Mouse (Mus musculus): ENCODE data around the gene Abca8b. TPM values are rescaled to one million over a fixed set of nuclear protein-coding genes. Genes with fewer than 3 reads are reported as not detected.
"Not testable (repeated sequence)": the region's sequence is repeated elsewhere in the genome, so short reads cannot be mapped to it uniquely, and the experiment has no call there.

Abca8b gene
- polyA plus RNA-seq, 1 experiment from 2014 or later, result 1.5 TPM

DNA sequence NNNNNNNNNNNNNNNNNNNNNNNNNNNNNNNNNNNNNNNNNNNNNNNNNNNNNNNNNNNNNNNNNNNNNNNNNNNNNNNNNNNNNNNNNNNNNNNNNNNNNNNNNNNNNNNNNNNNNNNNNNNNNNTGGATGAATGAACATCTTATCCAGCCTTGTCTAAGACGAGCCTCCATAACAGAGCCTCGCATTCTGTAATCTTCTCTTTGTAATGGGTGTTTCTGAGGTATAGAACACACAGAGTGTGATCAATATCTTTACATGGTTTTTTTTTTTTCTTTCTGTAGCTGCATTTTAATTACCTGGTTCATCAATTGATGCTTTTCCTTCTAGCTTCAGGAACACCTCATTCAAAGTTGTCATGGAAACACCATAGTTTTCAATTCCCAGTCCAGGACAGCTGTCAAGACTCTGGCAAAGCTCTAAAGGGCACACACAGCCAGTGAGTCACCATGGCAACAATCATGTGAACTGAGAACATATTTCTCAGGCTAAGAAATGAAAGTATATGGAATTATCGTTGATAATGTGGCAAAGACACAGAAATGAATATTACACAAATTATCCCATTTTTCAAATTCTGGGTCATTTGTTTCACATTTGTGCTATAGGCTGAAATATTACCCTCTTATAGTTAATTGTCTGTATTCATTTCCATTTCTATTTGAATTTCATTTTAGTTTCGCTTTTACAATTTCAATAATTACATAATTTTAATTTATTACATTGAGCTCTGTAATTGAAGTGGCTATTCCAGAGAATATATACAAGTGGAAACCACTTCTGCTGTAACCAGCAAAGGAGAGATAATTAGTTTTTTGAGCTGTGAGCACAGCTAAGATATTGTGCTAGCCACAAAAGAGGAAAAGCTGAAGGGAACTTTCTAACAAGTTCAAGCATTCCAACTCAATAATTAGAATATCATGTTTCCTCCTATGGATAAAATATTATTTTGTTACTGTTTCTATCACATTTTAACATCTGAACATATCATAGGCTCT is 33.9 kb downstream of the Abca8b start:
- peak; percentile 76; the same call in 1 of the 2 replicates for ATAC-seq (ENCODE audit: low FRiP score)
- H3K4me3 ChIP-seq, result no peak overlapping the region

DNA sequence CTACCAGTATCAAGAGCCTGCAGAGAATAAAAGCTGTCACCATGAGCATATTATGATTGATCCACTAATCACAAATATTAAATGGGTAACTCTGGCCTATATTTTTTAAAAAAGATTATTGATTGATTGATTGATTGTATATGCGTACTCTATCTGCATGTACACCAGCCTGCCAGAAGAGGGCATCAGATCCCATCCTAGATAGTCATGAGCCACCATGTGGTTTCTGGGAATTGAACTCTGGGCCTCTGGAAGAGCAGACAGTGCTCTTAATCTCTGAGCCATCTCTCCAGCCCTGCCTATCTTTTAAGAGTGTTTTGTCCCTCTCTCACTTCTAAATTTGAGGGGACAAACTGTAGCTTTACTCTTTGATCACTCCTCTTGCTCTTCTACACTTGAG is 40.5 kb downstream of the Abca8b start:
- H3K36me3 ChIP-seq, result no peaks in the 10 kb centered on the region
- no peak overlapping the region for H3K4me2 ChIP-seq (replicated peaks)
- no peaks in the 10 kb centered on the region for H3K4me1 ChIP-seq
- no peak overlapping the region for H3K4me3 ChIP-seq
- 83% methylated on average over 1 of the region's 1 CpGs for WGBS
- no peak overlapping the region for H3K27ac ChIP-seq
- H3K9ac ChIP-seq, result no peak overlapping the region
- no peak for ATAC-seq (ENCODE audit: low FRiP score)
- no peaks in the 10 kb centered on the region for H3K9me3 ChIP-seq (replicated peaks)
- H3K27me3 ChIP-seq, result no peaks in the 10 kb centered on the region

More for the DNA sequence above, 33.9 kb downstream of the Abca8b start:
- no peaks in the 10 kb centered on the region for H3K27me3 ChIP-seq
- peak overlapping the region; percentile 35; the same call in 1 of the 2 replicates for H3K27ac ChIP-seq
- no peak overlapping the region for H3K4me2 ChIP-seq (replicated peaks)
- H3K36me3 ChIP-seq, result no peaks in the 10 kb centered on the region
- WGBS, result 63% methylated on average over 4 of the region's 4 CpGs
- H3K4me1 ChIP-seq, result no peaks in the 10 kb centered on the region
- H3K9me3 ChIP-seq (replicated peaks), result no peaks in the 10 kb centered on the region
- H3K9ac ChIP-seq, result no peak overlapping the region

DNA sequence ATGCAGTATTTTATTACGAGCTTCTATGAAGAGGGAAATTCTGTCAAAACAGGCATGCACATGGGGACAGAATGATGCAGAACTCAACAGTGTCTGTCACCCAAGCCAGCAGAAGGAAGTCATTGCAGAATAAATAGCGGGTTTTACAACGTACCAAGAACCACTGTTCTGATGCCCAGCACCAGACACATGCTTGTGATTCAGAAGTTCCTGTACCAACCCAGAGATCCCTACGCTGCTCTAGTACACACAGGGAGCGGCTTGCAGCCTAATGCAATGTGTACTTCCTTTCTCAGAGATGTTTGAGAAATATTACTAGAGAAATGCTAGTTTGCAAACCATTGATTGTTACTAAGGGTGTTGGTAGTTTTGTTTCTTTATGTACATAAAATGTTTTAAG is 58.7 kb downstream of the Abca8b start:
- Histone ChIP-seq H3K4me3 (no peak overlapping the region), H3K4me1 (no peaks in the 10 kb centered on the region), H3K4me2 (replicated peaks) (no peak overlapping the region), H3K9ac (no peak overlapping the region), H3K27me3 (no peaks in the 10 kb centered on the region), H3K27ac (no peak overlapping the region), H3K36me3 (no peaks in the 10 kb centered on the region), H3K9me3 (replicated peaks) (no peaks in the 10 kb centered on the region)
- 92% methylated on average over 5 of the region's 5 CpGs for WGBS
- no peak for ATAC-seq (ENCODE audit: low FRiP score)

DNA sequence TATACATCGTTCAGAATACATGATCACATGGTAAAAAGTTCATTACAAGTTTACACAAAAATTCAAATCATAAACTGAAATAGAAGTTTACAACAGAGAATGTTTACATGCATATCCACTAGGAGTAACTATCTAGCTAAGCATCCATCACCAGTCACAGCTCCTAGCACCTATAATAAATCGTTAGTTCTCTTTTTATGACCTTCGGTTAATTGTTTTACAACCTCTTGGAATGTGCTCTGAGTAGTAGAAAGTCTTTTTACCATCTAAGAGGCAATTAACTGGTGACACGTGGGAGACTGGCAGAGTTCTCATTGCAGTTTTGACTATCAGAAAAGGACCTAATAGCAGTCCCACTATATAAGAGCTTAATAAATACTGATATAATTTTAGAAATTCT is 62.4 kb downstream of the Abca8b start:
- H3K9me3 ChIP-seq (replicated peaks); H3K4me2 ChIP-seq (replicated peaks); H3K9ac ChIP-seq; ATAC-seq (ENCODE audit: low FRiP score); H3K36me3 ChIP-seq; H3K4me1 ChIP-seq; H3K4me3 ChIP-seq; H3K27me3 ChIP-seq; H3K27ac ChIP-seq: not testable (repeated sequence)
- 79% methylated on average over 4 of the region's 4 CpGs for WGBS

DNA sequence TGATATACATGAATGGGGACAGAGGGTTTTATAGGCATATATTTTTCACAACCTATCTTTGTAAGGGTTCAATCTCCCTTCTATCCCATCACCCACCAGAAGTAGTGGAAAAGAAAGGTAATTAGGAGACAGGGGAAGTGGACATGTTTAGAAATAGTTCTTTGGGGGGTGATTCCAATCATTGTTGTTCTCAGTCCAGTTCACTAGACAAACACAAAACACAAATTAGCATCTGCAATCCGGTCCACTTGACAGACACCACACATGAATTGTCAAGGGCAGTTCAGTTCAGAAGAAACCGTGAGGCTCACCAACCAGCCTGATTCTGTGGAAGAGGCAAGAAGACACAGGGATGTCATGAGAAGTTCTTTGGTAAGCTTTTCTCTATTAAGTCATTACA is 67.2 kb downstream of the Abca8b start:
- 0 out of 2 replicates have a peak, but pooled peaks cover 4% of the 10 kb centered on the region for H3K4me1 ChIP-seq
- no peaks in the 10 kb centered on the region for H3K9me3 ChIP-seq (replicated peaks)
- no peak overlapping the region for H3K4me3 ChIP-seq
- 42% methylated on average over 2 of the region's 2 CpGs for WGBS
- ATAC-seq (ENCODE audit: low FRiP score), result no peak
- 0 out of 2 replicates have a peak overlapping the region, but pooled peaks have one; percentile 1 for H3K27ac ChIP-seq
- no peak overlapping the region for H3K4me2 ChIP-seq (replicated peaks)
- H3K9ac ChIP-seq, result no peak overlapping the region
- no peaks in the 10 kb centered on the region for H3K36me3 ChIP-seq
- no peaks in the 10 kb centered on the region for H3K27me3 ChIP-seq

DNA sequence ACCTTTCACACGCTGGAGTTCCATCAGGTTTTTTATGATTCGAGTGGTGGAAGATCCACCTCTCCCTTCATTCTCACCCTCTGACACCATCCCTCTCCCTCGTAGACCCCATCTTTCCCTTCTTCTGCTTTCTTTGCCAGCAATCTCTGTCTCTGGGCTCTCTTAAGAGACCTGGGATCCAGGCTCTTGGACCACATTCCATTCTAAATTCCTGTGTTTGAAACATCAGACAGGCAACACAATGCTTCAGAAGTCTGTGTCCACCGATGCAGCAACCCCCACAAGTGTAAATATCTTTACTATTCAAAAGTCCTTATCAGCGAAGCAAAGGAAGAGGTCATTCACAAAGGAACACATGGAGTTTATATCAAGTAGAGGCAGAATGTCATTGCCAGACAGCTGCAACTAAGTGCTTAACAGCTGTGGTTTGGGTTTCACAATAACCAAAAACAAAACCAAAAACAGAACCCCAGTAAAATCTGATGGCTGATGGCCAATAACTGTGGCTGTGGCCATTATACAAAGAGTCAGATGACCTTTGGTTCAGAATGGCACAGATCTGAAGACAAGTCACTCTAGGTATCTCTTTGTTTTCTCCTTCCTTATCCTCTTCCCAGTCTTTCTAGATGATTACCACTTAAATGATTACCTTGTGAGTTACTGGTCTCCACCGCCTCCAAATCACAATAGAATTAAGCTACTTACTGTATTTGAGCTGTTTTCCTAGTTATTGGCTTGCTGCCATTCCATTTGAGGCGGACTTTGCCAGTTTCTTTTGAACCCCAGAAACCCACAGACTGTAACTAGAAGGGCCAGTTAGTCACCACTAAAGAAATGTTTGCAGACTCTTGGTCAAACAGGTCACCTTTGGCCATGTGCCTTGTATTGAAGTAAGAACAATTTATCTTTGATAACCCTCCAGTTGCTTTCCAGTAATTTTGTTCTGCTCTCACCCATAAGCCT is 68.6 kb downstream of the Abca8b start:
- Histone ChIP-seq H3K4me1 (0 out of 2 replicates have a peak, but pooled peaks cover 4% of the 10 kb centered on the region), H3K27me3 (no peaks in the 10 kb centered on the region), H3K9me3 (replicated peaks) (no peaks in the 10 kb centered on the region), H3K4me2 (replicated peaks) (no peak overlapping the region), H3K4me3 (no peak overlapping the region), H3K36me3 (no peaks in the 10 kb centered on the region), H3K27ac (no peak overlapping the region), H3K9ac (no peak overlapping the region)
- 76% methylated on average over 7 of the region's 7 CpGs for WGBS
- ATAC-seq (ENCODE audit: low FRiP score), result no peak

DNA sequence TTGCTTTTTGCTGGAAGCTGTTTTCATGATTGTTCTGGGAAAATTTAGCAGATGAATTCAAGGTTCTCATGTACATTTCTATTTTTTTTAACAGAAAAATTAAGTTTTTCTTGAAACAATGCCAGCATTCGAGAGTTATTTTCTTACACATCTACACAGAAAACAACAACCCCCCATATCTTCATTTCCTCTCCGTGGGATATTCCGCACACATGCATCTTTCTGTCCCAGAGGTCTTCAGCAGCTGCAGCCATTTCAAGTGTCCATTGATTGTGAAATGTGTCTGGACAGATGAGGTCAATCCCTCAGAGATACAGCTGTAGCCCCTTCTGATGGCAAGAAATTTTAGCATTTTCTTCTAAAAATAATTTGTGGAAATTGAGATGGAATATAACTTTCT is 73.4 kb downstream of the Abca8b start:
- Histone ChIP-seq H3K4me3 (no peak overlapping the region), H3K9ac (no peak overlapping the region), H3K27ac (no peak overlapping the region), H3K27me3 (no peaks in the 10 kb centered on the region), H3K9me3 (replicated peaks) (no peaks in the 10 kb centered on the region), H3K4me1 (no peaks in the 10 kb centered on the region), H3K36me3 (no peaks in the 10 kb centered on the region), H3K4me2 (replicated peaks) (no peak overlapping the region)
- WGBS, result 72% methylated on average over 3 of the region's 3 CpGs
- ATAC-seq (ENCODE audit: low FRiP score), result no peak

DNA sequence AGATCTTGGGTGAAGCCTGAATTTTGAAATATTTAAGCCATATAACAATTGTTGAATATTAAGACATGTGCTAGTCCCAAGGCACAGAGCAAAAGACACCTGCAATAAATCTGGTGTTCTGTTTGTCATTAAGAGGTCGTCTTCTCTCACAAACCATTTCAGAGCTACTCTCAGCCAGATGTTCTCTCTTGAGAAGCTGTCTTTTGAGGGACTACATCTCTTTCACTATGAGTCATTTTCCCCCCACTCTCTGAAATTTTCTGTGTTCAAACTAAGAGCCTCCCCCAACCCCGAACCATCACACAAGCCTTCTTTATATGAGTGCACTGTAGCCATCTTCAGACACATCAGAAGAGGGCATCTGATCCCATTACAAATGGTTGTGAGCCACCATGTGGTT is 76.2 kb downstream of the Abca8b start:
- H3K4me1 ChIP-seq, result no peaks in the 10 kb centered on the region
- H3K4me2 ChIP-seq (replicated peaks), result no peak overlapping the region
- H3K9me3 ChIP-seq (replicated peaks), result no peaks in the 10 kb centered on the region
- H3K36me3 ChIP-seq, result no peaks in the 10 kb centered on the region
- H3K9ac ChIP-seq, result no peak overlapping the region
- no peak overlapping the region for H3K4me3 ChIP-seq
- ATAC-seq (ENCODE audit: low FRiP score), result no peak
- 77% methylated on average over 2 of the region's 2 CpGs for WGBS
- no peaks in the 10 kb centered on the region for H3K27me3 ChIP-seq
- no peak overlapping the region for H3K27ac ChIP-seq

DNA sequence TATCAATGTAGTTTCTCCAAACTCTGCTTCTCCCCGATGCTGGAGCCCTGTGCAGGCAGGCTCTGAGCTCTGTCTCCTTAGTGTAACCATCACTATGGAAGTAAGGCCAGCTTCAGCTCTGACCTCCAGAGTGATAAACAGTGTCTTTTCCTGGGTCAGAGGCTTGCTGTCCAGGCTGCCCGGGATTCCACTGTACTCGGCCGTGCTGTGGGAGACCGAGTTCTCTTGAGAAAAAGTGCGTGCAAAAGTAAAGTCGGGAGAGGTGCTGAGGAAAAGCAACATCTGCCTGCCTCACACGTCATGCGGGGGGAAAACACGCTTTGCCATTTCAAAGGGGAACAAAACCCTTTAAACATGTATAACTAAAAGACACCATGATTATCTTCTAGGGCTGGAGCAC is 79.0 kb downstream of the Abca8b start:
- Histone ChIP-seq H3K36me3 (no peaks in the 10 kb centered on the region), H3K9ac (no peak overlapping the region), H3K4me1 (no peaks in the 10 kb centered on the region), H3K9me3 (replicated peaks) (no peaks in the 10 kb centered on the region), H3K4me2 (replicated peaks) (no peak overlapping the region), H3K4me3 (no peak overlapping the region), H3K27me3 (no peaks in the 10 kb centered on the region), H3K27ac (no peak overlapping the region)
- WGBS, result 88% methylated on average over 10 of the region's 10 CpGs
- ATAC-seq (ENCODE audit: low FRiP score), result no peak

DNA sequence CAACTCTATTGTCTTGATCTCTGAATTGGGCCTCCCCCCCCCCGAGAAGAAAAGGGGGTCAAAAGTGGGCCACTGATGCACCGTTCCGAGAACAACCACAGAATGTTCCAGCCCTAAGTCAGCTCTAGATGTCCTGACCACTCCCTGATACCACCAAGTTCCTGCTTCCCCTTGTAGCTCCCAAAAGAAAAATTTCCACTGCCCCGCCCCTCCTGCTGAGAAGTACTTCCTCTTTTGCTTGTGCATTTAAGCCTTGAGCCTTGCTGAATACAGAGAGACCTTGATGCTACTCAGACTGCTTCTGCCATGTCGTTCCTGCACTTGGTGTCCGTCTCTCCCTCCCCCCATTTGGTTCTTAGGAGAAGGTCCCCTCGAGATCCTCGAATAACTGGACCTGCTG is 82.5 kb downstream of the Abca8b start:
- not testable (repeated sequence) for H3K27me3 ChIP-seq

DNA sequence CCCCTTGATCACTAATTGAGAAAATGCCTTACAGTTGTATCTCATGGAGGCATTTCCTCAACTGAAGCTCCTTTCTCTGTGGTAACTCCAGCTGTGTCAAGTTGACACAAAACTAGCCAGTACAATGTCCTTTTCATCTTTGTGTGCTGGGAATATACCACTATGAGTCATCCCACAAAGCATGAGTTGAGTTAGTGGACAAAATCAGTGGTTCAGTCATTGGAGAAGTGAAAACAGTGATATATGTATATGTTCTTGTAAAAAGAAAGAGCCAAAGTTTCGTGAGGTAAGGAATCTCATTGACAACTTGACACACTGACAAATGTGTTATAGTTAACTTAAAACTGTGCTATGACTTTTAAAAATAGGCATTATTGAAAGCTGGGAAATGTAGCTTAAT is 83.5 kb downstream of the Abca8b start:
- H3K27me3 ChIP-seq; H3K27ac ChIP-seq; ATAC-seq (ENCODE audit: low FRiP score); H3K4me3 ChIP-seq; H3K36me3 ChIP-seq; H3K4me1 ChIP-seq; H3K9ac ChIP-seq; H3K4me2 ChIP-seq (replicated peaks); H3K9me3 ChIP-seq (replicated peaks): not testable (repeated sequence)
- 79% methylated on average over 1 of the region's 1 CpGs for WGBS

More for the DNA sequence above, 82.5 kb downstream of the Abca8b start:
- H3K4me3 ChIP-seq; H3K9ac ChIP-seq; H3K4me2 ChIP-seq (replicated peaks); H3K27ac ChIP-seq; H3K36me3 ChIP-seq; H3K4me1 ChIP-seq; H3K9me3 ChIP-seq (replicated peaks); ATAC-seq (ENCODE audit: low FRiP score): not testable (repeated sequence)
- WGBS, result 79% methylated on average over 7 of the region's 8 CpGs

DNA sequence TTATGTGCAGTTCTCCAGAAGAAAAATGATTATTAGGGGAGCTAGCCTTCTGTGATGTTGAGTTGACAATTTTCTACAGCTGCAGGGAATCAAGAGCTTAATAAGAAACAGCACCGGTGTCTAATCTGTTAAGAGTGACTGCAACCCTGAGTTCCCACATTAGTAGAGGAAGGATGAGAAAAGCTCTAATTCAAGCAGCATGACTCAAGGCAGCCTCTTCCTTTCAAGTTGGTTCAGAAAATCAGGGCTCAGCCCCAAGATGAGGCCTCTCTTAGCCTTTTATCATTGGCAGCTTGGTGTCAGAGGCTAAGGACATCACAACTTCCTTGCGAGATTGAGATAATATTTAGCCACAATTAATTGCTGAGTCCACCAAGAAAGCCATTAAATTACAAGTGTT is 85.8 kb downstream of the Abca8b start:
- WGBS, result 69% methylated on average over 2 of the region's 2 CpGs
- H3K36me3 ChIP-seq, result no peaks in the 10 kb centered on the region
- no peak overlapping the region for H3K4me2 ChIP-seq (replicated peaks)
- H3K27me3 ChIP-seq, result no peaks in the 10 kb centered on the region
- H3K4me3 ChIP-seq, result no peak overlapping the region
- ATAC-seq (ENCODE audit: low FRiP score), result no peak
- no peaks in the 10 kb centered on the region for H3K9me3 ChIP-seq (replicated peaks)
- H3K9ac ChIP-seq, result no peak overlapping the region
- H3K27ac ChIP-seq, result no peak overlapping the region
- no peaks in the 10 kb centered on the region for H3K4me1 ChIP-seq

Measured in hindbrain, embryonic 12.5 days (tissue).